Mouse (Mus musculus) heart, postnatal 14 days (tissue): Measurements from ENCODE around the gene Sltm. TPM values are rescaled to one million over a fixed set of nuclear protein-coding genes. Genes with fewer than 3 reads are reported as not detected.

Experiments used
- DNase-seq, 2 experiments: peaks; one replicate each; pipeline ENCODE4 v3.0.0; 2021 to 2022
- intact Hi-C: fragments of 180-260 bp; cut with DNase I; formaldehyde crosslinking; loops from one replicate; pipeline ENCODE4 v1.15.1; 2025
- total RNA-seq, 2 experiments: library from RNA; stranded (reverse); gene quantifications; 2 replicates each; pipeline ENCODE4 v1.2.3; 2021

The Sltm gene
- total RNA-seq, 2 experiments from 2014 or later, result 27.1 to 30.8 TPM

- no peak for DNase-seq
- intact Hi-C loops, result no loop called here
Observed at GRCm38 (mm10) chr9:70636748-70637147, 94.2 kb downstream of the Sltm start.

Other genes with a start within 250 kb of the Sltm start
- gene Ccnb2, start 121.2 kb upstream of the Sltm start, total RNA-seq, result 1 to 10 TPM; 6.1 to 9.9 TPM
- 10 to 100 TPM; 27.5 to 27.8 TPM for gene Rnf111, start 39.0 kb upstream of the Sltm start, total RNA-seq
- gene Gm10642, start 113.5 kb downstream of the Sltm start, total RNA-seq, result under 1 TPM; 0.45 to 0.56 TPM
- 10 to 100 TPM; 34.7 to 35.0 TPM for gene Mindy2, start 114.4 kb downstream of the Sltm start, total RNA-seq
- 10 to 100 TPM; 56.1 to 56.4 TPM for gene Adam10, start 136.2 kb downstream of the Sltm start, total RNA-seq